Mouse (Mus musculus) cerebellum, adult (tissue): ENCODE data around the gene Rabgap1l.

ENCODE experiments used
- ATAC-seq: cut with Nextera tagmentation; 2 replicates; pipeline ENCODE4 v1.9.2; 2017; ENCODE audit warnings: mild to moderate bottlenecking, moderate library complexity, mixed read lengths; ENCODE audit not compliant: insufficient number of reproducible peaks, low FRiP score, low TSS enrichment

Gene Rabgap1l

GRCm38 (mm10) chr1:160409123-160409522 is 383.9 kb downstream of the Rabgap1l start:
- ATAC-seq: no peak

GRCm38 (mm10) chr1:160408302-160408897 is 384.6 kb downstream of the Rabgap1l start:
- ATAC-seq: no peak

DNA sequence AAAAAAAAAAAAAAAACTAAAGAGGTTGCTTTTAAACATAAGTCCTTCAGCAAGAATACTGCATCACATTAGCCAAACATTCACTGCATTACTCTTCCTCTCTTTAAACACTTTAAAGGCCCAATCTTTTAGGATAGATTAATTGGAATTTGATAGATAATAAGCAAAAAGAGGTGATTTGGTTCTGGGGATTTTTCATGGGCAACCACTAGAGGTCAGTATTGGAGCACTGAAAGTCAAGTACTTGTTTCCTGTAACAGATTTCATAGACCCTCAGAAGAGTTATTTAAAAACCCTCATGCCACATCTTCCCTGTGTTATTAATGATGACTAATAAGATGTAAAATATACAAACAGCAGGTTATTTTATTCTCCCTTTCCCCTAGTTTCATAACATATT is 393.6 kb downstream of the Rabgap1l start:
- no peak for ATAC-seq

DNA sequence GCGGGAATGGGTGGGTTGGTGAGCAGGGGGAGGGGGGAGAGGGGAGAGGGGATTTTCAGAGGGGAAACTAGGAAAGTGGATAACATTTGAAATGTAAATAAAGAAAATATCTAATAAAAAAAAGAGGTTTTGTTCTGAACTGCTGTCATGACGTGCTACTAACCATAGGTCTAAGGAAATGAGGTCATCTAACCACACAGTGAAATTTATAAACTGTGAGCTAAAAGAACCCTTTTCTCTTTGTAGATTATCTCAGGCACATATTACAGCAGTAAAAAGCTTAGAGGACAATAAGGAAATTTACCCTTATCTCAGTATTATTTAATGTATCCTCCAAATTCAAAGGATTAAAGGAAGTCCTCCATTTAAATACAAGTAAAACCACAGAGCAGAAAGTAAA is 396.0 kb downstream of the Rabgap1l start:
- no peak for ATAC-seq

DNA sequence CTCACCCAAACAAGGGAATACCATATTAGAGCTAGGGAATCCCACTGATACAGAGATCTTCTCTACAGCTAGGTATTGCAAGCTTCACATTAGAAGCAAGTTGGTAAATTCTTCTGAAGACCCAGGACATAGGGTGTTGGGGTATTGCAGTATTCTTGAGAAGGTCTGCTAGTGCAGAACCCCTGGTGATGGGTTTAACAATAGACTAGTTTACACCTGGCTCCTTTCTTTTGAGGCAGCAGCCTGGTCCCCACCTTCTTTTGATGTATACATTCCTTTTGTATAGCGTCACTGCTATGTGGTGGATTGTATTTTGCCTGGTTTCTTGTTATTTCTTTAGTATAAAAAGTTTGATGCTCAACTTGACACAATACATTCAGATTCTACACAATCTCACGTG is 405.6 kb downstream of the Rabgap1l start:
- no peak for ATAC-seq

DNA sequence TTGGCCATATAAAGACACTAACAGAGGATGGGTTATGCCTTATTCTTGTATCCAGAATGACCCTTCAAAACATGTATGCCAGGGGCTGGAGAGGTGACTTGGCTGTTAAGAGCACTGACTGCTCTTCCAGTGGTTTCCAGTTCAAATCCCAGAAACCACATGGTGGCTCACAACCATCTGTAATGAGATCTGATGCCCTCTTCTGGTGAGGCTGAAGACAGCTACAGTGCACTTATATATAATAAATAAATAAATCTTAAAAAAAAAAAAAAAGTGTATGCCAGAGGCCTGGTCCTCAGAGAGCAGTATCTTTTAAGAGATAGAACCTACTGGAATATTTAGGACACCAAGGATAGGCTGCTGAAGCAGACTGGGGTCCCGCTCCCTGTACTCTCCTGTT is 414.6 kb downstream of the Rabgap1l start:
- ATAC-seq: no peak

- ATAC-seq: peak; percentile 72
These were observed 415.4 kb downstream of the Rabgap1l start for GRCm38 (mm10) chr1:160377337-160378336.

DNA sequence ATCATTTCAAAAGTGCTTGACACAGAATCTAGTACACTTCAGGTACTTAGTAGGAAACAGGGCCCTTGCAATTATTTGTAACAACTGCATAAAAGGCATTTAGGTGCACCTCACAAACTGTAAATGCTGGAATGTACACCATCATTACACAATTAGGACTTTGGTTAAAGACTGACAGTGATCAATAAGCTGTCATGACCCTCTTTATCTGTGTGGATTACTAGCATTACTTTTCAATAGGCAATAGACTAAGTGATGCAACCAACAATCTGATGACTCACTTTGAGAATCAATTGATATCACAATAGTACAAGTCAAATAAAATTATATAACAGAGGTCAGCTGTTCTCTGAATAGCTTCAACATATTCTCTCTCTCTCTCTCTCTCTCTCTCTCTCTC is 418.5 kb downstream of the Rabgap1l start:
- no peak for ATAC-seq

- ATAC-seq: no peak
These were observed 419.7 kb downstream of the Rabgap1l start for GRCm38 (mm10) chr1:160373306-160373705.

DNA sequence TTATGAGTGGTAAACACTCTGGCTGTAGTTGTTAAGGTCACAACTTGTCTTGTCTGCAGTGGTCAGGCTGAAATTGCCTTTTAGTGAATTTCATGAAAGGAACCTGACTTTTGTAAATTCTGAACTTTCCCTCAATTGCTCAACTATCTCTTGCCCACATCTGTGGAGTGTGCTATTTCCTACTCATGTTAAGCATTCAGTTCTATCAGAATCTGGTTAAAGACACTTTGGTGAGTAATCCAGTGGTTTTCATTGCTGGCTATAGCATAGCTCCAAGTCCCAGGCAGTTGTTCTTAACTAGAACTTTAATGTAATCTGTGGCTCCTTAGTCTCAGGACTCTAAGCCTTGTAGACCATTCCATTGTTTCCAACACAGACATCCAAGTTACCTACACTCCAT is 421.3 kb downstream of the Rabgap1l start:
- no peak for ATAC-seq

DNA sequence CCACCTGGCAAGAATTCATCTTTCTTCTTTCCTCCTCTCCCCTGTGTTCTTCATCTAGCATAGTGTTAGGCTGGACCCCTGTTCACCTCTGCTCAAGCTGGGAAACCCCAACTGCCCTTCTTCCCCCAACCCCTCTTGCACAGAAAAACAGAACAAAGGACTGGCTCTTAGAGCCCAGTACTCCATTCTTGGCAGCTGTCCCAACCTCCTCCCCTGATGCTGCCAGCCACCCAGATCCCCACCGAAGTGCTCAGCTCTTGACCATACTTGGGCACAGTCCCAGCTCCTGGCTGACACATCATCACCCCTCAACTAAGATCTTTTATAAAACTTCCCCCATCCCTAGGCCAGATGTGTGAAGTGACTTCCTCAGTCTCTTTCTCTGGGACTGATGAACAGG is 422.5 kb downstream of the Rabgap1l start:
- no peak for ATAC-seq

DNA sequence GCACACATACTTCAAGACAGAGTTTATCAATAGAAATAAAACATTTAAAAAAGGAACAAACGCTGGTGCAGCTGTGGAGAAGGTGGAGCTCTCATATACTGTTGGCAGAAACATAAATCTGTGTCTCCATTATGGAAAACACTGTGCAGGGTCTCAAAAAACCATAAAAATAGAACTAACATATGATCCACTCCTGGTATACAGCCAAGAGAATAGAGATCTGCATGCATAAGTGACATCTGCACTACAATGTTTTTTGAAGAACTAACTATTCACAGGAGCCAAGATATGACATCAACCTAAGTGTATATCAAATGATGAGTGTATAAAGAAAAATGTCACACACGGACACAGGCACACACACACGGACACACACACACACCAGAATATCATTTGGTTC is 426.4 kb downstream of the Rabgap1l start:
- ATAC-seq: no peak

- no peak for ATAC-seq
These were observed 435.7 kb downstream of the Rabgap1l start for GRCm38 (mm10) chr1:160357268-160357667.

GRCm38 (mm10) chr1:160353732-160354455 is 439.1 kb downstream of the Rabgap1l start:
- no peak for ATAC-seq

DNA sequence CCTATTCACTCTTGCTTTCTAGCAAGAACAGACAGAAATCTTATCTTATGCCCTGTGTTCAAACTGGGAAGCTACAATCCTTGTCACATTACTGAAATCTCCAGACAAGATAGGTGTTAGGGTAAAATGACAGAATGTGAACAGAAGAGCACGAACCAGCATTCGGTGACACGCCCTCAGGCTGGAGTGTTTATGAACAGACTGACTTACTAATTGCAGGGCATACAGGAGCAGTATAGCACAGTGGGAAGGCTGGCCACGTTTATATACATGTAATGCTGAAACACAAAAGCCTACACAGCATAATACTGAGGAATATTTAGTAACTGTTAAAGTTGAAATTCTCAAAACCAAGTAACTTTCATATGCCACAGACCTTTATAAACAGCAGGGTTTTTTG is 440.7 kb downstream of the Rabgap1l start:
- ATAC-seq: peak; percentile 28; the same call in 1 of the 2 replicates

DNA sequence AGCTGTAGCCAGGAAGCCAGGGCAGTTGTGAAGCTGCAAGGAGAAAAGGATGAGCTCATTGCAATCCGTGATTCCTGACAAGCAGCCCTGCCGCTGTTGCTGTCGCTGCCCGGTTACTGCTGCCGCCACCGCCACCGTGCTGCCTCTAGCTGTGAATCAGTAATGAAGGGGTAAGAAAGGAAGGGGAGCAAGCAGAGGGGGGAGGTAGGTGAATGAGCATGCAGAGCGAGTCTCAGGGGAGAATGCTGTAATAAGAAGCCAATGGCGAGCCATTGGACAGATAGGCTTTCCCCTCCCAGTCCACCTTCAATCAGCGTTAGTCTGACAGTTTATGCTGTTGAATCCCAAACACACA is 441.2 kb downstream of the Rabgap1l start:
- ATAC-seq: peak; percentile 88

DNA sequence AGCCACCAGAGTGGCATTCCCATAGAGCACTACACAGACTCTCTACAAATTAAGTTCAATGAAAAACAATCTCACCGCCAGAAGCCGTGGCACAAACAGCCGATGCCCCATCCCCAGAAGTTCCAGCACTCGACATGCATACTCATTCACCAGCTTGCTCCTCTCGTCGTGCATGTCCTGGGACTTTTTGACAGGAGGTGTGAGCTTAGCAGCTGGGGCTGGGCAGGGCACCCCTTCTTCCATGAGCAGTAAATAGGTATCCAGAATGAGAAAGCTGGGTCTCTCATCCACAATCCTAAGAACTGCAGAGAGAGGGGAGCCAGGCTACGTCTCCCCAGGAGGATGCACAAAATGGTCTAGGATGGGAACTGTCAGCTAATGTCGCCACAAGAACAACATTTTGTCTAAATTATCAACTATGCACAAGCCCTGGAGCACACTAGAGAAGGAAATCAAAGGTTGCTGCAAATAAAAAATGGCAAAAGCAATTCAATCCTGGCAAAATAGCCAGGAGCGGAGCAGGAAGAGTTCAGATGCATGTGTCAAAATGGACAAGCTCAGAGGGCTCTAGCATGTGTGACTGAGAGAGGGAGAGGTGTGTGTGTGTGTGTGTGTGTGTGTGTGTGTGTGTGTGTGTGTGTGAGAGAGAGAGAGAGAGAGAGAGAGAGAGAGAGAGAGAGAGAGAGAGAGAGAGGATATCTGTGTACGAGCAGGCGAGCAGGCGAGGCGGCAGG is 441.7 kb downstream of the Rabgap1l start:
- ATAC-seq: peak; percentile 27; the same call in 1 of the 2 replicates

DNA sequence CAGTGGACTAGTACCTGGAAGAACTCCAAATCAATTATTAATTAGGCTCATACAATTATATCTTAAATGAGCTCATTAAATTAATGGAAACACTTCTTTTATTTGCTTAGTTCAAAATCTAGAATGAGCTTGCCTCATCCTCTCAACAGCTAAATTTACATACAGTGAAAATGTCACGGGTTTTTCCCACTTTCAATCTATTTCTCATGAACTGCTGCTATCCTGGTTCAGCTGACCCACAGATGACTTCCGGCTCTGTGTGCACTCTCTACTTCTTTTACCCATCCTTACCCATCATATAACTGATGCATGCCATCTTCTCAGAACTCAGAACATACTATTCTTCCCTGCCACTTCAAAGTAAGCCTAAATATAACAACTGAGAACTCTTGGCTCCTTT is 452.4 kb downstream of the Rabgap1l start:
- no peak for ATAC-seq

DNA sequence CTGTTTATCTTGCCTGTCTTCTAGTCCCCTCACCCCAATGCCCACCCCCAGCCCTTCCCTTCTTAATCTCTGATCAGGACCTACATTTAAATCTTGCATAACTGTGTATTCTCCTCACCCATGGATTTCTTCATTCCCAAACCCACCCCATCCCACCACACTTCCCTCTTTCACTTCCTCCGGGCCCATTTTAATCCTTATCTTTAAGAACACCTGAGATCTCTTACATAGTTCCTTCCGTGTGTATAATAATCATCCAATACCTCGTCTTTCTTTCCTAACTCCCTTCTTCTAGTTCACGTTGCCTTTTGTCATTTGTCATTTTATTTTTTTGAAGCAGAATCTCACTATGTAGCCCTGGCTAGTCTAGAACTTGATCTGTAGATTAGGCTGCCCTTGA is 453.6 kb downstream of the Rabgap1l start:
- no peak for ATAC-seq

GRCm38 (mm10) chr1:160334791-160335190 is 458.2 kb downstream of the Rabgap1l start:
- no peak for ATAC-seq
